Mouse (Mus musculus): ENCODE results near the gene Fcgr1. TPM values are rescaled to one million over a fixed set of nuclear protein-coding genes. Genes with fewer than 3 reads are reported as not detected.
"Not testable (repeated sequence)": the region's sequence is repeated elsewhere in the genome, so short reads cannot be mapped to it uniquely, and the experiment has no call there.

Fcgr1 gene
- polyA plus RNA-seq, 1 experiment from 2014 or later: 3.4 TPM

GRCm38 (mm10) chr3:96251787-96252186 is 42.0 kb downstream of the Fcgr1 start:
- no peaks in the 10 kb centered on the region for H3K9me3 ChIP-seq (ENCODE audit: control insufficient read depth, low read length)
- H3K4me3 ChIP-seq (ENCODE audit: low read depth, low read length): no peak overlapping the region
- no peak overlapping the region for H3K27ac ChIP-seq (ENCODE audit: low read depth)
- WGBS: 81% methylated on average over 3 of the region's 3 CpGs
- H3K4me1 ChIP-seq (replicated peaks; ENCODE audit: control insufficient read depth, insufficient read depth, low read length): peaks cover 11% of the 10 kb centered on the region; the same call in 1 of the 2 replicates
- no peak overlapping the region for H3K4me2 ChIP-seq (ENCODE audit: low read length)
- no peaks in the 10 kb centered on the region for H3K36me3 ChIP-seq (ENCODE audit: control insufficient read depth, insufficient read depth, low read length)
- H3K27me3 ChIP-seq (replicated peaks; ENCODE audit: control insufficient read depth, insufficient read depth, low read length): no peaks in the 10 kb centered on the region
- ATAC-seq (replicated peaks; ENCODE audit: low FRiP score, low TSS enrichment, low read depth) (no peak), DNase-seq (ENCODE audit: low spot score) (no peak)
- no peak overlapping the region for H3K9ac ChIP-seq (ENCODE audit: low read length)

GRCm38 (mm10) chr3:96250890-96251289 is 42.9 kb downstream of the Fcgr1 start:
- H3K36me3 ChIP-seq (ENCODE audit: control insufficient read depth, insufficient read depth, low read length): no peaks in the 10 kb centered on the region
- no peak overlapping the region for H3K27ac ChIP-seq (ENCODE audit: low read depth)
- H3K9ac ChIP-seq (ENCODE audit: low read length): no peak overlapping the region
- ATAC-seq (replicated peaks; ENCODE audit: low FRiP score, low TSS enrichment, low read depth) (no peak), DNase-seq (ENCODE audit: low spot score) (no peak)
- no peaks in the 10 kb centered on the region for H3K9me3 ChIP-seq (ENCODE audit: control insufficient read depth, low read length)
- H3K4me2 ChIP-seq (ENCODE audit: low read length): no peak overlapping the region
- H3K4me1 ChIP-seq (replicated peaks; ENCODE audit: control insufficient read depth, insufficient read depth, low read length): peaks cover 7% of the 10 kb centered on the region; the same call in 1 of the 2 replicates
- 51% methylated on average over 3 of the region's 3 CpGs for WGBS
- H3K27me3 ChIP-seq (replicated peaks; ENCODE audit: control insufficient read depth, insufficient read depth, low read length): no peaks in the 10 kb centered on the region
- H3K4me3 ChIP-seq (ENCODE audit: low read depth, low read length): no peak overlapping the region

DNA sequence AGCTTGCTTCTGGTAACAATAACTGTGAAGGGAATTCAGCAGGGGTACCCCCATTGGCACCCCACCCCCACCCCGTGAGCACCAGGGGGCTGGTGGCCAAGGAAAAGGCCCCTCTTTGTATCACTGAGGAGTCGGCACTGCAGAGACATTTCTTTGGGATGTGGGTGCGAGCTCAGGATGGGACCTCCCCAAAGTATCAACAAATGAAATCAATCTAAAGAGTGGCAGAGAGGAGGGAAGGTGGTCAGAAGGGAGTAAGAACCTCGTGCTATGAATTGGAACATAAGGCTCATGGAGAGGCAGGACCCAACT is 44.8 kb downstream of the Fcgr1 start:
- Histone ChIP-seq H3K9ac (ENCODE audit: low read length) (no peak overlapping the region), H3K36me3 (ENCODE audit: control insufficient read depth, insufficient read depth, low read length) (no peaks in the 10 kb centered on the region), H3K4me3 (ENCODE audit: low read depth, low read length) (peak overlapping the region; percentile 48; the same call in 1 of the 2 replicates), H3K4me1 (replicated peaks; ENCODE audit: control insufficient read depth, insufficient read depth, low read length) (peaks cover 11% of the 10 kb centered on the region; the same call in 1 of the 2 replicates), H3K9me3 (ENCODE audit: control insufficient read depth, low read length) (no peaks in the 10 kb centered on the region), H3K4me2 (ENCODE audit: low read length) (0 out of 2 replicates have a peak overlapping the region, but pooled peaks have one; percentile 56), H3K27me3 (replicated peaks; ENCODE audit: control insufficient read depth, insufficient read depth, low read length) (no peaks in the 10 kb centered on the region), H3K27ac (ENCODE audit: low read depth) (0 out of 2 replicates have a peak overlapping the region, but pooled peaks have one; percentile 43)
- DNase-seq (ENCODE audit: low spot score) (no peak), ATAC-seq (replicated peaks; ENCODE audit: low FRiP score, low TSS enrichment, low read depth) (no peak)
- WGBS: 54% methylated on average over 4 of the region's 4 CpGs

DNA sequence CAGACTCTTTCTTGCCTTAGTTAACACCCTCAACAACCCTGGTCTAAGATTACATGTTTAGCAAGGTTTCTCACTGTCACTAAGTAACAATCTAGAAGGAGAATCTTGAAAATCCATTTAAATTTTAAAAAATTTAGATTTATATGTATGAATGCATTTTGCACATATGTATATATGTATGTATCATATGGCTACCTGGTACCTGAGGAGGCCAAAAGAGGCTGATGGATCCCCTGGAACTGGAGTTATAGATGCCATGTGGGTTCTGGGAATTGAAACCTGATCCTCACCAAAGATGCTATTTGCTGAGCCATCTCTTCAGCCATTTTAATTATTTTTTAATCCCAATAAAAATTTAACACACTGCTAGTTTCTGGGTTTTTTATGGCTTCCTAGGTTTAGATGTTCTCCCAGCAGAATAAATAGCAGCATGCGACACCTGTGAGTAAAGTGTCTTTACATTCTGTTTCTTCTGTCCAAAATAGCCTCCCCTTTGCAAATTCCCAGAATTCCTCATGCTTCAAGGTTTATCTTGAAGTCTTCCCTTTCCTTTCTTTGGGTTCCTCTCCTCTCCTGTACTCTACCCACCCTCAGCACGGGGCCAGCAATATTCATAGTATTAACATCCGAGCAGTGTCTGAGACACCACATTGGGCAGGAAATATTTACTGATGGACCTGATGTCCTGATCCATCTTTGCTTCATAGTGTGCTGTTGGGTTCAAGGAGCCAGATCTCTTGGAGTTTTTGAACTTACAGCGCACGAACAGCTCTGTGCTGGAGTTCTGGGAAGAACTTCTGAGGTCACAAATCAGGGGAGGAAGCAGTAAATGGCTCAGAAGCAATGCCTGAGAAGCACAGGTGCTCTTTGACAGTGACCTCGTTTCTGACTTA is 45.4 kb downstream of the Fcgr1 start:
- 32% methylated on average over 6 of the region's 6 CpGs for WGBS
- Histone ChIP-seq H3K4me2 (ENCODE audit: low read length) (peak overlapping the region; percentile 56), H3K9me3 (ENCODE audit: control insufficient read depth, low read length) (no peaks in the 10 kb centered on the region), H3K9ac (ENCODE audit: low read length) (peak overlapping the region; percentile 62), H3K4me3 (ENCODE audit: low read depth, low read length) (peak overlapping the region; percentile 48), H3K36me3 (ENCODE audit: control insufficient read depth, insufficient read depth, low read length) (no peaks in the 10 kb centered on the region), H3K27ac (ENCODE audit: low read depth) (peak overlapping the region; percentile 77; the same call in 1 of the 2 replicates), H3K4me1 (replicated peaks; ENCODE audit: control insufficient read depth, insufficient read depth, low read length) (peaks cover 14% of the 10 kb centered on the region; the same call in 1 of the 2 replicates), H3K27me3 (replicated peaks; ENCODE audit: control insufficient read depth, insufficient read depth, low read length) (no peaks in the 10 kb centered on the region)
- ATAC-seq (replicated peaks; ENCODE audit: low FRiP score, low TSS enrichment, low read depth) (no peak), DNase-seq (ENCODE audit: low spot score) (no peak)

- peak overlapping the region; percentile 48 for H3K4me3 ChIP-seq (ENCODE audit: low read depth, low read length)
- no peaks in the 10 kb centered on the region for H3K27me3 ChIP-seq (replicated peaks; ENCODE audit: control insufficient read depth, insufficient read depth, low read length)
- 3% methylated on average over 11 of the region's 11 CpGs for WGBS
- ATAC-seq (replicated peaks; ENCODE audit: low FRiP score, low TSS enrichment, low read depth) (no peak), DNase-seq (ENCODE audit: low spot score) (no peak)
- H3K4me2 ChIP-seq (ENCODE audit: low read length): peak overlapping the region; percentile 56
- peak overlapping the region; percentile 77 for H3K27ac ChIP-seq (ENCODE audit: low read depth)
- peak overlapping the region; percentile 62 for H3K9ac ChIP-seq (ENCODE audit: low read length)
- H3K9me3 ChIP-seq (ENCODE audit: control insufficient read depth, low read length): no peaks in the 10 kb centered on the region
- H3K4me1 ChIP-seq (replicated peaks; ENCODE audit: control insufficient read depth, insufficient read depth, low read length): peaks cover 14% of the 10 kb centered on the region; the same call in 1 of the 2 replicates
- no peaks in the 10 kb centered on the region for H3K36me3 ChIP-seq (ENCODE audit: control insufficient read depth, insufficient read depth, low read length)
Measured at GRCm38 (mm10) chr3:96247356-96248140, 46.2 kb downstream of the Fcgr1 start.

GRCm38 (mm10) chr3:96246427-96246856 is 47.3 kb downstream of the Fcgr1 start, which contains the start of gene Hist2h3c1:
Gene Hist2h3c1 (plus strand): TSS chr3:96246685.
- H3K27me3 ChIP-seq (replicated peaks; ENCODE audit: control insufficient read depth, insufficient read depth, low read length); H3K9me3 ChIP-seq (ENCODE audit: control insufficient read depth, low read length); H3K36me3 ChIP-seq (ENCODE audit: control insufficient read depth, insufficient read depth, low read length); DNase-seq (ENCODE audit: low spot score): not testable (repeated sequence)
- ATAC-seq (replicated peaks; ENCODE audit: low FRiP score, low TSS enrichment, low read depth): peak; percentile 90
- Histone ChIP-seq H3K4me2 (ENCODE audit: low read length) (peak within 1 kb of the TSS; percentile 56), H3K27ac (ENCODE audit: low read depth) (peak within 1 kb of the TSS; percentile 77), H3K4me3 (ENCODE audit: low read depth, low read length) (peak within 1 kb of the TSS; percentile 48), H3K9ac (ENCODE audit: low read length) (peak within 1 kb of the TSS; percentile 62), H3K4me1 (replicated peaks; ENCODE audit: control insufficient read depth, insufficient read depth, low read length) (peaks cover 14% of the 10 kb centered on the region; the same call in 1 of the 2 replicates)
- WGBS: no CpG with 5 or more reads among the region's 47 CpGs

DNA sequence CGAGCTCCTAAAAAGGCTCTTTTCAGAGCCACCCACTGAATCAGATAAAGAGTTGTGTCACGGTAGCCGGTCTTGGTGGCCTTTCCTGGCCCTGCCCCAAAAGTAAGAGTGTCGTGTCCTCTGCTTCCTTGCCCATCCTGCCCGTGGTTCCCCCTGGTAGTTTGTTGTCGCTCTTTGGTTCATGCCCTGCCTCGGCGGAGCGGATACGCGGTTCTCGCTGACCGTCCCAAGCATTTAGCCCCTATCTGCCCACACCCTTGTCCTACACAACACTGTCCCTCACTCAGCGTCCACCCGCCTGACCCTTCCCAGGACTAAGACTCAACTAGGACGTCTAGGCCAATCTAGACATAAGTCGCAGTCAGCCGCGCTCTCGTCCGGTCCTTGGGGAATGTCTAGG is 47.8 kb downstream of the Fcgr1 start:
- H3K9me3 ChIP-seq (ENCODE audit: control insufficient read depth, low read length); ATAC-seq (replicated peaks; ENCODE audit: low FRiP score, low TSS enrichment, low read depth); DNase-seq (ENCODE audit: low spot score); H3K36me3 ChIP-seq (ENCODE audit: control insufficient read depth, insufficient read depth, low read length); H3K9ac ChIP-seq (ENCODE audit: low read length); H3K4me2 ChIP-seq (ENCODE audit: low read length); H3K27me3 ChIP-seq (replicated peaks; ENCODE audit: control insufficient read depth, insufficient read depth, low read length): not testable (repeated sequence)
- peaks cover 14% of the 10 kb centered on the region; the same call in 1 of the 2 replicates for H3K4me1 ChIP-seq (replicated peaks; ENCODE audit: control insufficient read depth, insufficient read depth, low read length)
- 1% methylated on average over 10 of the region's 21 CpGs for whole genome bisulfite sequencing
- 0 out of 2 replicates have a peak overlapping the region, but pooled peaks have one; percentile 59 for H3K27ac ChIP-seq (ENCODE audit: low read depth)
- peak overlapping the region; percentile 26 for H3K4me3 ChIP-seq (ENCODE audit: low read depth, low read length)
